Mouse (Mus musculus) megakaryocyte, embryonic 14.5 days (primary cell): Measurements from ENCODE around the gene Pcsk5. TPM values are rescaled to one million over a fixed set of nuclear protein-coding genes. Genes with fewer than 3 reads are reported as not detected.

Source experiments
- H3K27me3 ChIP-seq: replicated peaks from 2 replicates; pipeline ENCODE3; 2012; ENCODE audit warnings: inconsistent platforms
- H3K36me3 ChIP-seq: replicated peaks from 2 replicates; pipeline ENCODE3; 2012; ENCODE audit warnings: low read length, inconsistent platforms, mixed read lengths
- H3K4me1 ChIP-seq: 2 replicates; pipeline ENCODE4 v1.6.1; 2012; ENCODE audit warnings: inconsistent platforms
- H3K4me3 ChIP-seq: replicated peaks from 2 replicates; pipeline ENCODE3; 2012; ENCODE audit warnings: moderate library complexity, mild to moderate bottlenecking, inconsistent platforms
- H3K9me3 ChIP-seq: 2 replicates; pipeline ENCODE4 v1.6.1; 2012; ENCODE audit warnings: inconsistent platforms
- FLI1 ChIP-seq: IDR thresholded peaks from 2 replicates; pipeline ENCODE4 v1.6.1; 2012; ENCODE audit warnings: low read length, inconsistent platforms, mixed read lengths
- GATA1 ChIP-seq: IDR thresholded peaks from 3 replicates; pipeline ENCODE4 v1.6.1; 2012; ENCODE audit warnings: mixed read lengths, low read length, inconsistent platforms, borderline replicate concordance
- polyA plus RNA-seq: library from polyadenylated mRNA; stranded (reverse); fragments of >175 nt; gene quantifications from 2 replicates; pipeline ENCODE4 v1.2.3, GENCODE M21; 2012; ENCODE audit warnings: low replicate concordance; ENCODE audit not compliant: insufficient read depth

The Pcsk5 gene
- polyA plus RNA-seq, 1 experiment = not detected

DNA sequence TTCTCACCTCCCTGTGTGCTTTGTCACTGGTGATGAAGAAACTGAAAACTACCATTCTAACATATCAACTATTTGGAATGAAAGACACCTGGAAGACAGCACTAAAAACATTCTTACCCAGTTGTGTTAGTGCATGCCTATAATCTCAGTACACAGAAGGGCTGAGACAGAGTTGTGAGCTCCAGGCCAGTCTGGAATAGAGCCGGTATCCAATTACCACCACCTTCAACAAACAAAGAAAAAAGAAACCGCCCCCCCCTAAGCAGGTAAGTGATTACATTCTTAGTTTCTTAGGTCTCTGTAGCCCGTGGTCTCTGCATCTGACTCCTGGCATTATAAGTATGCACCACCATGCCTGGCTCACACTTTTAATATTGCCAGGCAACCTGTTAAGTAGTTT lies 444.6 kb downstream of the Pcsk5 start:
- Histone ChIP-seq H3K4me3 (no peak overlapping the region), H3K27me3 (no peaks in the 10 kb centered on the region), H3K9me3 (no peaks in the 10 kb centered on the region), H3K36me3 (peaks cover 23% of the 10 kb centered on the region), H3K4me1 (peaks cover 38% of the 10 kb centered on the region)
- TF ChIP-seq FLI1 (no peak), GATA1 (no peak)

DNA sequence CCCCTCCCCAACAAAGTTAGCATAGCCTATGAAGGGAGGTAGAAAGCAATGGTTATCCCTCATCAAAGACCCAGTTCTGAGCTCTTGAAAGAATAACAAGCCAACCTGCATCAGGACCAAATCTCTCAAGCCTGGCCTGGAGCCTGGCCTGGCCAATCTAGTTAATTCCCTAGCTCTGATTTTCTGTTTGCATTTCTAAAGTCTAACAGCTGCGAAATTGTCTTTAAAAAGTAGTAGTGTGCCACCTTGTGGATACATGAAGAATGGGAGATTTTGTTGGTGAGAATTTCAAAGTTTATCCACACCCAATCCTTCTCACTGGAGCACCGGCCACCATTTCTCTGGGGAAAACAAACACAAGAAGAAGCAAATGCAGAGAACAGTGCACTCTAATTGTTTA lies 449.0 kb downstream of the Pcsk5 start:
- H3K4me1 ChIP-seq = peaks cover 29% of the 10 kb centered on the region
- H3K36me3 ChIP-seq = no peaks in the 10 kb centered on the region
- H3K4me3 ChIP-seq = no peak overlapping the region
- no peaks in the 10 kb centered on the region for H3K9me3 ChIP-seq
- no peak for TF ChIP-seq GATA1
- TF ChIP-seq FLI1 = no peak
- H3K27me3 ChIP-seq = no peaks in the 10 kb centered on the region

DNA sequence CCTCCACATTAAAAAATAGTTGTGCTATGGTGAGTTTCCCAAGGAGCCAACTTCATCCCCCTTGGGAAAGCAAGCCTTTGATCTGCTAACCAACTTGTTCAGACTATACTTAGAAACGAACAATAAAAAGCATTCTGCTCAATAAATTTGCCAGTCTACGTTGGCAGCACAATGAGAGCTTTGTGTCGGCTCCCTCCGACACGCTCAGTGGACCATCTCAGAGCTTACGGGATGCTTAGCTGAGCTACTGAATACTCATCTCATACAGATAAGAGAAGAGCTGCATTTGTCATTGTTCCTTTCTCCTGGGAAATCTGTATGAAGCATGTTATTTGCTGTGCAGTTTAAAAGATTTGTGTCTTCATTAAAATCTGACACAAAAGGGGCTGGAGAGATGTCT lies 451.0 kb downstream of the Pcsk5 start:
- H3K4me1 ChIP-seq = peaks cover 33% of the 10 kb centered on the region
- TF ChIP-seq FLI1 (no peak), GATA1 (no peak)
- H3K27me3 ChIP-seq = no peaks in the 10 kb centered on the region
- H3K4me3 ChIP-seq = no peak overlapping the region
- H3K9me3 ChIP-seq = no peaks in the 10 kb centered on the region
- no peaks in the 10 kb centered on the region for H3K36me3 ChIP-seq

DNA sequence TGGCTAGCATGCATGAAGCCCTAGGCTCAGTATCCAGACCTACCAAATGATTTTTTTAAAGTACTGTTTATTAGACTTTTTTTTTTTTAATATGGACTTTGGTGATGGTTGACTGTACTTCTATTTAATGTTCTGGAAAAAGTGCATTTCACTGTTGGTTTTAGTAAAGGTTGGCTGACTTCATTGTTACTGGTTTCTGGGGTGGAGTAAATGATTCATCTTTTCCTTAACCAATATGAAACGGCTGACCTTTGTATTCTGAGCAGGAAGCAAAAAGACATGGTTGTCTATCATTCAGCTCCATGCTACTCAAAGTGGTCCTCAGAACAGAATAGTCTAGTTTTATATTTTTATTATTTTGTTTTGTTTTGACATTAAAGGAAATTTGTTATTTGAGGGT lies 452.0 kb downstream of the Pcsk5 start:
- Histone ChIP-seq H3K9me3 (no peaks in the 10 kb centered on the region), H3K36me3 (no peaks in the 10 kb centered on the region), H3K4me3 (no peak overlapping the region), H3K27me3 (no peaks in the 10 kb centered on the region), H3K4me1 (peaks cover 36% of the 10 kb centered on the region)
- TF ChIP-seq FLI1 (no peak), GATA1 (no peak)

DNA sequence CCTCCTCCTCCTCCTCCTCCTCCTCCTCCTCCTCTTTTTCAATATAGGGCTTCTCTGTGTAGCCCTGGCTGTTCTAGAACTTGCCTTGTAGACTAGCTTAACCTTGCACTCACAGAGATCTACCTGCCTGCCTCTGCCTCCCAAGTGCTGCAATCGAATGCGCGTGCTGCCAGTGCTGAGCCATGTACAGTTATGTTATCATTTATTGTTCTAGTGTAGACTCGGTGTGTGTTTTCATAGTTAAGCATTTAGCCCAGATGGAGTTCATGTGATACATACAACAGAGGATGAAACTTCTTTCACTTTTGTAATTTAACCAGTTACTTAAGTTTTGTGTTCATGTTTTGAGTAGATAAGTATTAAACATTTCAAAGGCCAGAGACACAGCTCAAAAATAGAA lies 452.4 kb downstream of the Pcsk5 start:
- no peak overlapping the region for H3K4me3 ChIP-seq
- TF ChIP-seq GATA1 (no peak), FLI1 (no peak)
- H3K9me3 ChIP-seq = no peaks in the 10 kb centered on the region
- no peaks in the 10 kb centered on the region for H3K36me3 ChIP-seq
- no peaks in the 10 kb centered on the region for H3K27me3 ChIP-seq
- H3K4me1 ChIP-seq = peaks cover 37% of the 10 kb centered on the region

DNA sequence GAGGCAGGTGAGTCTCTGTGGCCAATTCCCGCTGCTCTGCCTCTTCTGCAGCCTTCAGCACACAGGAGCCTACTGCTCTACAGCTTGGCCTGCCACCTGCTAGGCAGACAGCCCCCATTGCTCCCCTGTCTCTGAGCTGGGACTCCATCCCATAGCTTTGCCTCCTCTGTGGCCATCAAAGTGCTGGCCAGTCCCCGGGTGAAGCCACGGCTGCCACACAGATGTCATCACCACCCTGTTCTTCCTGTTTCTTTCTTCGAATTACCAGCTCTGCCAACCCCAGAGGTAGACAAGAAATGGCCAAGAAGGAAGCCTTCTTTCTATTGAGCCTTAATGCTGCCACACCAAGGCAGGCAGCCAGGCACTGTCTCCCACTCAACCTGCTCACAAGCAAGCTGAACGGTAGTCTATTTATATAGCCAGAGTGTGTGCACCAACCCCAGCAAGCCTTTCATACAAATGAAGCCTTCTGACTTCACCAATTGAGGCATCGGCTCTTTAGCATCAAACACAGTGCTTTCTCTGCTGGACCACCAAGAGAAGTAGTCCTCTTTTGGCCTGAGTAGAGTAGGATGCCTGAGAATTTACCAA lies 454.5 kb downstream of the Pcsk5 start:
- Histone ChIP-seq H3K27me3 (no peaks in the 10 kb centered on the region), H3K4me1 (peaks cover 37% of the 10 kb centered on the region), H3K4me3 (peak overlapping the region; percentile 43), H3K9me3 (no peaks in the 10 kb centered on the region), H3K36me3 (no peaks in the 10 kb centered on the region)
- TF ChIP-seq FLI1 = no peak
- no peak for TF ChIP-seq GATA1
